Mouse (Mus musculus): ENCODE data around the gene Tecpr2. TPM values are rescaled to one million over a fixed set of nuclear protein-coding genes. Genes with fewer than 3 reads are reported as not detected.

The Tecpr2 gene
- polyA plus RNA-seq, 1 experiment from 2014 or later, result 5.7 TPM

DNA sequence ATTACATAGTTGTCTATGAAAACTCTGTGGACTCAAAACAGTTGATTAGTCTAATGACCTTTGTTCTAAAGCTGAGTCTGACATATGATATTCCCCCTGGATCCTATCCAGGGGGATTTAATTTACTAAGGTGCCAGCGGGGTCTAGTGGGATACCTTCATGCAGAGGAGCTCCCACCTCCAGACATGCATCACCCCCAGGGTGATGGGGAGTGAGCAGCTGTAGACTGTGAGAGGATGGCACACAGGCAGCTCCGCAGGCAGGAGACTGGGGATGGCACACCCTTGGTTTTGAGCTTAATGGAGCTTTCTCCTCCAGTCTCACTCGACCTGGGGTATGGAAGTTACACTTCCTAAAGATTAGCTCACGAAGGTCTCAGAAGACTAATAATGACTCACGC is 32.5 kb downstream of the Tecpr2 start:
- H3K4me1 ChIP-seq, result no peaks in the 10 kb centered on the region
- no peak overlapping the region for H3K4me3 ChIP-seq
- H3K9ac ChIP-seq, result no peak overlapping the region
- ATAC-seq (ENCODE audit: insufficient number of reproducible peaks, insufficient read depth, low FRiP score, low TSS enrichment), result no peak
- H3K9me3 ChIP-seq, result no peaks in the 10 kb centered on the region
- 74% methylated on average over 5 of the region's 5 CpGs for WGBS
- H3K4me2 ChIP-seq (replicated peaks), result no peak overlapping the region
- no peak overlapping the region for H3K27ac ChIP-seq
- H3K27me3 ChIP-seq, result no peaks in the 10 kb centered on the region
- peaks cover 17% of the 10 kb centered on the region for H3K36me3 ChIP-seq

- Histone ChIP-seq H3K9ac (no peak overlapping the region), H3K9me3 (no peaks in the 10 kb centered on the region), H3K27me3 (no peaks in the 10 kb centered on the region), H3K4me3 (no peak overlapping the region), H3K4me1 (no peaks in the 10 kb centered on the region; the same call in 1 of the 2 replicates), H3K36me3 (peaks cover 24% of the 10 kb centered on the region), H3K27ac (no peak overlapping the region), H3K4me2 (replicated peaks) (no peak overlapping the region)
- ATAC-seq (ENCODE audit: insufficient number of reproducible peaks, insufficient read depth, low FRiP score, low TSS enrichment), result no peak
- 66% methylated on average over 5 of the region's 5 CpGs for WGBS
Observed at GRCm38 (mm10) chr12:110932820-110933219, 43.8 kb downstream of the Tecpr2 start.

DNA sequence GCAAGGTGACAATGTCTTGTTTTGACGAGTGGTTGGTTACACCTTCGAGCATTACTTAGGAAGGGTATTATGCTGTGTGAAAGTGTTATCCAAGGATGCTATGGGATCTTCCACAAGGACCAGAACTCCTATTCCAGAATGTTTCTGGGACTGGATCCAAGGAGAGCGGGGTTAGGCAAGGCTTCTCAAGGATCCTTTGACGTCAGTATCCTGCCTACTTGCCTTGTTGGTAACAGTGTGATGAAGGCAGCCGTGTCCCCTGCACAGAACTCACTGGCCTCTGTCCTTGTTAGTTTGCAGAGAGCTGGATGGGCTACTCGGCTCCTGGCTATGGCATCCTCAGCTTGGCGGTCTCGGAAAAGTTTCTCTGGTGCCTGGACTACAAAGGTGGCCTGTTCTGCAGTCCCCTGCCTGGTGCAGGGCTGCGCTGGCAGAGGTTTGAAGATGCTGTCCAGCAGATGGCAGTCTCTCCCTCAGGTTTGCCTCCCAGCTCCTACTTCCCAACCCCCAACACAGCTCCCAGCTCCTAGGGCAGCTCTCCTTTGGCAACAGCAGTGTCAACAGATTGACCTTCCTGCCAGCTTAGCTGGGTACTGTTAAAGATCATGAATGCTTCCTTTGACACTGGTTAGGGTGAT is 47.0 kb downstream of the Tecpr2 start:
- H3K9me3 ChIP-seq, result no peaks in the 10 kb centered on the region
- H3K36me3 ChIP-seq, result peaks cover 27% of the 10 kb centered on the region
- peak; percentile 47; the same call in 1 of the 2 replicates for ATAC-seq (ENCODE audit: insufficient number of reproducible peaks, insufficient read depth, low FRiP score, low TSS enrichment)
- H3K4me3 ChIP-seq, result no peak overlapping the region
- no peak overlapping the region for H3K27ac ChIP-seq
- no peak overlapping the region for H3K4me2 ChIP-seq (replicated peaks)
- 61% methylated on average over 9 of the region's 9 CpGs for WGBS
- no peaks in the 10 kb centered on the region for H3K27me3 ChIP-seq
- H3K9ac ChIP-seq, result no peak overlapping the region
- no peaks in the 10 kb centered on the region; the same call in 1 of the 2 replicates for H3K4me1 ChIP-seq

GRCm38 (mm10) chr12:110937496-110937895 is 48.4 kb downstream of the Tecpr2 start:
- no peak overlapping the region for H3K4me3 ChIP-seq
- WGBS, result 88% methylated on average over 5 of the region's 5 CpGs
- H3K27ac ChIP-seq, result no peak overlapping the region
- H3K9me3 ChIP-seq, result no peaks in the 10 kb centered on the region
- H3K9ac ChIP-seq, result no peak overlapping the region
- no peak for ATAC-seq (ENCODE audit: insufficient number of reproducible peaks, insufficient read depth, low FRiP score, low TSS enrichment)
- H3K36me3 ChIP-seq, result peaks cover 27% of the 10 kb centered on the region
- no peak overlapping the region for H3K4me2 ChIP-seq (replicated peaks)
- H3K27me3 ChIP-seq, result no peaks in the 10 kb centered on the region
- H3K4me1 ChIP-seq, result no peaks in the 10 kb centered on the region; the same call in 1 of the 2 replicates

- Histone ChIP-seq H3K36me3 (peaks cover 18% of the 10 kb centered on the region), H3K4me1 (no peaks in the 10 kb centered on the region; the same call in 1 of the 2 replicates), H3K4me2 (replicated peaks) (no peak overlapping the region), H3K9me3 (no peaks in the 10 kb centered on the region), H3K4me3 (no peak overlapping the region), H3K27me3 (no peaks in the 10 kb centered on the region), H3K9ac (no peak overlapping the region), H3K27ac (no peak overlapping the region)
- no peak for ATAC-seq (ENCODE audit: insufficient number of reproducible peaks, insufficient read depth, low FRiP score, low TSS enrichment)
- 97% methylated on average over 5 of the region's 5 CpGs for WGBS
Observed at GRCm38 (mm10) chr12:110939385-110939784, 50.3 kb downstream of the Tecpr2 start.

- ATAC-seq (ENCODE audit: insufficient number of reproducible peaks, insufficient read depth, low FRiP score, low TSS enrichment), result no peak
- H3K4me2 ChIP-seq (replicated peaks), result no peak overlapping the region
- H3K4me1 ChIP-seq, result no peaks in the 10 kb centered on the region; the same call in 1 of the 2 replicates
- no peak overlapping the region for H3K4me3 ChIP-seq
- WGBS, result 96% methylated on average over 3 of the region's 3 CpGs
- H3K27ac ChIP-seq, result no peak overlapping the region
- H3K9ac ChIP-seq, result no peak overlapping the region
- no peaks in the 10 kb centered on the region for H3K9me3 ChIP-seq
- peaks cover 18% of the 10 kb centered on the region for H3K36me3 ChIP-seq
- H3K27me3 ChIP-seq, result no peaks in the 10 kb centered on the region
Observed at GRCm38 (mm10) chr12:110940869-110941268, 51.8 kb downstream of the Tecpr2 start.

GRCm38 (mm10) chr12:110946216-110946615 is 57.2 kb downstream of the Tecpr2 start:
- WGBS, result 87% methylated on average over 7 of the region's 7 CpGs

GRCm38 (mm10) chr12:110948082-110948909 is 59.2 kb downstream of the Tecpr2 start:
- H3K9ac ChIP-seq, result no peak overlapping the region
- 92% methylated on average over 6 of the region's 6 CpGs for WGBS
- H3K36me3 ChIP-seq, result peaks cover 22% of the 10 kb centered on the region
- H3K4me2 ChIP-seq (replicated peaks), result no peak overlapping the region
- H3K4me3 ChIP-seq, result no peak overlapping the region
- no peaks in the 10 kb centered on the region for H3K9me3 ChIP-seq
- no peaks in the 10 kb centered on the region for H3K27me3 ChIP-seq
- no peak overlapping the region for H3K27ac ChIP-seq
- ATAC-seq (ENCODE audit: insufficient number of reproducible peaks, insufficient read depth, low FRiP score, low TSS enrichment), result no peak
- no peaks in the 10 kb centered on the region for H3K4me1 ChIP-seq

More at GRCm38 (mm10) chr12:110946216-110946615, 57.2 kb downstream of the Tecpr2 start:
- H3K9ac ChIP-seq, result no peak overlapping the region
- no peak overlapping the region for H3K4me2 ChIP-seq (replicated peaks)
- no peak overlapping the region for H3K27ac ChIP-seq
- no peak for ATAC-seq (ENCODE audit: insufficient number of reproducible peaks, insufficient read depth, low FRiP score, low TSS enrichment)
- H3K27me3 ChIP-seq, result no peaks in the 10 kb centered on the region
- peaks cover 25% of the 10 kb centered on the region for H3K36me3 ChIP-seq
- no peak overlapping the region for H3K4me3 ChIP-seq
- H3K4me1 ChIP-seq, result no peaks in the 10 kb centered on the region
- no peaks in the 10 kb centered on the region for H3K9me3 ChIP-seq

DNA sequence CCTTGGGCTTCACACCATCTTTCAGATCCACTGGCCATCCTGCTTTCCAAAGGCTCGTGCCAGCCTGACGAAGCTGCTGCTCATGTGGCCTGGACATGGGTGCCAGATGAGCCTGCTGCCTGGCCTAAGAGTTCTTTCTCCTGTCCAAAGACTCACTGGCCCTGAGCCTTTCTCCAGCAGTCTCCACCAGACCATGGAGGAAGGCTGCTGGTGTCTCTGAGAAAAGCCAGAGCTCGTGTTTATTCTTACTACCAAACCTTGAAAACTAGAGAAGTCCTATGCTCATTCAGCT is 59.8 kb downstream of the Tecpr2 start:
- no peaks in the 10 kb centered on the region for H3K4me1 ChIP-seq

DNA sequence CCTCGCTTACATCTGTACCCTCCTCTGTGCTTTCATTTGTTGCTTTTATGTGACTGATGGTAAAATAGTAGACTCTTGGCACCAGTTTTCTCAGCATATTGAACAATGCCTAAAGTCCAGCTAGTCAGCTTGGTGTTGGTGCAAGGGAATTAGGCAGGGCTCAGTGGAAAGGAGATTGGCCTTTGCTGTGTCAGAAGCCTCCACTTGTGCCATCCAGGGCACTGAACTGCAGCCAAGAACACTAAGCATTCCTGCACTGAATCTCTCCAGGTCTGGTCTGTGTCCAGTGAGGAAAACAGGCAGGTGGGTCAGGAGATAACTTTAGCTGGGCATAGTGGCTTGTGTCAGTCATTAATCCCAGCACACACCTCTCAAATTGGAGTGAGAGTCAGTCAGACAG is 60.3 kb downstream of the Tecpr2 start:
- Histone ChIP-seq H3K4me1 (no peaks in the 10 kb centered on the region), H3K27me3 (no peaks in the 10 kb centered on the region), H3K36me3 (peaks cover 22% of the 10 kb centered on the region), H3K9me3 (no peaks in the 10 kb centered on the region), H3K27ac (no peak overlapping the region), H3K9ac (no peak overlapping the region), H3K4me2 (replicated peaks) (no peak overlapping the region), H3K4me3 (no peak overlapping the region)
- no peak for ATAC-seq (ENCODE audit: insufficient number of reproducible peaks, insufficient read depth, low FRiP score, low TSS enrichment)
- WGBS, result 94% methylated on average over 1 of the region's 1 CpGs

More for the DNA sequence above, 59.8 kb downstream of the Tecpr2 start:
- 90% methylated on average over 3 of the region's 3 CpGs for WGBS
- no peak overlapping the region for H3K27ac ChIP-seq
- H3K9ac ChIP-seq, result no peak overlapping the region
- H3K9me3 ChIP-seq, result no peaks in the 10 kb centered on the region
- H3K4me3 ChIP-seq, result no peak overlapping the region
- H3K4me2 ChIP-seq (replicated peaks), result no peak overlapping the region
- no peaks in the 10 kb centered on the region for H3K27me3 ChIP-seq
- peaks cover 22% of the 10 kb centered on the region for H3K36me3 ChIP-seq
- no peak for ATAC-seq (ENCODE audit: insufficient number of reproducible peaks, insufficient read depth, low FRiP score, low TSS enrichment)

DNA sequence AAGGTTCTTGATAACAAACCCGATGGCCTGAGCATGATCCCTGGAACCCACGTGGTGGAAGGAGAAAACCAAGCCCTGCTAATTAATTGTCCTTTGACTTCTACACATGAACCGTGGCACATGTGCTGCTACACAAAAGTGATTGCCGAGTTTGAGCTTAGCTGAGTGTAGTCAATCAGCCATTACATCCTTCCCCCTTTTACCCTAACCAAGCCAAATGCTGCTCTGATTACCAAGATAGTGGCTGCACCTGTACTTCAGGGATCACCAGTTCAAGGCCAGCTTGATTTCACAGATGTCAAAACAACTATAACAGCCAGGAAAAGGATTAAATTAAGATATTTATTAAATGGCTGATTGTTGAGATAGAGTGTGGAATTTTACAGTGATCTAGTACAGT is 61.1 kb downstream of the Tecpr2 start:
- no peaks in the 10 kb centered on the region for H3K27me3 ChIP-seq
- no peak overlapping the region for H3K27ac ChIP-seq
- H3K36me3 ChIP-seq, result peaks cover 22% of the 10 kb centered on the region
- no peak overlapping the region for H3K9ac ChIP-seq
- H3K4me2 ChIP-seq (replicated peaks), result no peak overlapping the region
- WGBS, result 88% methylated on average over 4 of the region's 4 CpGs
- no peaks in the 10 kb centered on the region for H3K4me1 ChIP-seq
- no peak overlapping the region for H3K4me3 ChIP-seq
- no peaks in the 10 kb centered on the region for H3K9me3 ChIP-seq
- ATAC-seq (ENCODE audit: insufficient number of reproducible peaks, insufficient read depth, low FRiP score, low TSS enrichment), result no peak

DNA sequence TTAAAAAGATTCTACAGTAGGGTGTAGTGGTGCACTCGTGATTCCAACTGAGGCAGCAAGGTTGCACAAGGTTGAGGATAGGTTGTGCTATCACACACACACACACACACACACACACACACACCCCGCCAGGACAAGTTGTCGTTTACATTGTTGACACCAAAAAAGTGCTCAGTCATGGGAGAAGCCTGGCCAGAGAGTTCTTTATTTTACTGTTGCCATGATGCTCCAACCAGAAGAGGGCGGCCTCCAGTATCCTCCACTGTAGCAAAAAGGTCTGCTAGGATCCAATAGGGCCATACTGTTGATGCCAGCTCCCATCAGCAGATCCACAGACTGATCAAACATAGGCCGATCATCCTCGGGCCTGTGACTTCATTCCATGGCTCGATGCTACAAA is 62.2 kb downstream of the Tecpr2 start:
- H3K4me2 ChIP-seq (replicated peaks), result no peak overlapping the region
- no peak overlapping the region for H3K4me3 ChIP-seq
- H3K4me1 ChIP-seq, result no peaks in the 10 kb centered on the region
- no peak overlapping the region for H3K27ac ChIP-seq
- ATAC-seq (ENCODE audit: insufficient number of reproducible peaks, insufficient read depth, low FRiP score, low TSS enrichment), result no peak
- H3K9ac ChIP-seq, result no peak overlapping the region
- no peaks in the 10 kb centered on the region for H3K27me3 ChIP-seq
- H3K9me3 ChIP-seq, result no peaks in the 10 kb centered on the region
- WGBS, result 85% methylated on average over 7 of the region's 7 CpGs
- peaks cover 25% of the 10 kb centered on the region for H3K36me3 ChIP-seq
